Mouse (Mus musculus): ENCODE measurements at regions not wholly inside any gene's neighbourhood (a gene's known extent, or its start where the extent isn't known, plus 50 kb on each side); places are given as distances from the start of the nearest gene placed in this dataset.

GRCm38 (mm10) chr8:34486433-34487096 is 375.0 kb upstream of the Gm10131 start:
- DNase-seq = no peak

GRCm38 (mm10) chr8:34485905-34486304 is 374.4 kb upstream of the Gm10131 start:
- DNase-seq = no peak

- no peak for DNase-seq
These were observed 373.8 kb upstream of the Gm10131 start for GRCm38 (mm10) chr8:34485346-34485745.

- DNase-seq = no peak
These were observed 373.2 kb upstream of the Gm10131 start for GRCm38 (mm10) chr8:34484551-34485335.

- DNase-seq = no peak
These were observed 371.7 kb upstream of the Gm10131 start for GRCm38 (mm10) chr8:34483212-34483611.

- no peak for DNase-seq
These were observed 371.1 kb upstream of the Gm10131 start for GRCm38 (mm10) chr8:34482676-34483075.

GRCm38 (mm10) chr8:34480496-34480895 is 369.0 kb upstream of the Gm10131 start:
- DNase-seq = no peak

GRCm38 (mm10) chr8:34478891-34479290 is 367.4 kb upstream of the Gm10131 start:
- peak; percentile 67 for DNase-seq

GRCm38 (mm10) chr8:34478465-34478864 is 366.9 kb upstream of the Gm10131 start:
- DNase-seq = peak; percentile 15

GRCm38 (mm10) chr8:34476146-34476820 is 364.7 kb upstream of the Gm10131 start:
- DNase-seq = no peak

GRCm38 (mm10) chr8:34474593-34474992 is 363.1 kb upstream of the Gm10131 start:
- no peak for DNase-seq

- no peak for DNase-seq
These were observed 362.2 kb upstream of the Gm10131 start for GRCm38 (mm10) chr8:34473769-34474168.

GRCm38 (mm10) chr8:34473301-34473700 is 361.8 kb upstream of the Gm10131 start:
- DNase-seq = no peak

- DNase-seq = no peak
These were observed 361.3 kb upstream of the Gm10131 start for GRCm38 (mm10) chr8:34472846-34473245.

- no peak for DNase-seq
These were observed 360.9 kb upstream of the Gm10131 start for GRCm38 (mm10) chr8:34472434-34472833.

- no peak for DNase-seq
These were observed 357.6 kb upstream of the Gm10131 start for GRCm38 (mm10) chr8:34469091-34469490.

- DNase-seq = no peak
These were observed 355.3 kb upstream of the Gm10131 start for GRCm38 (mm10) chr8:34466786-34467364.

GRCm38 (mm10) chr8:34465398-34465797 is 353.9 kb upstream of the Gm10131 start:
- no peak for DNase-seq

GRCm38 (mm10) chr8:34462262-34462661 is 350.7 kb upstream of the Gm10131 start:
- DNase-seq = no peak

GRCm38 (mm10) chr8:34458300-34458699 is 346.8 kb upstream of the Gm10131 start:
- no peak for DNase-seq

GRCm38 (mm10) chr8:34456543-34456942 is 345.0 kb upstream of the Gm10131 start:
- no peak for DNase-seq

GRCm38 (mm10) chr8:34455376-34455775 is 343.8 kb upstream of the Gm10131 start:
- no peak for DNase-seq

GRCm38 (mm10) chr8:34452811-34453210 is 341.3 kb upstream of the Gm10131 start:
- DNase-seq = no peak
